Mouse (Mus musculus): ENCODE measurements around the gene Kctd20.

DNA sequence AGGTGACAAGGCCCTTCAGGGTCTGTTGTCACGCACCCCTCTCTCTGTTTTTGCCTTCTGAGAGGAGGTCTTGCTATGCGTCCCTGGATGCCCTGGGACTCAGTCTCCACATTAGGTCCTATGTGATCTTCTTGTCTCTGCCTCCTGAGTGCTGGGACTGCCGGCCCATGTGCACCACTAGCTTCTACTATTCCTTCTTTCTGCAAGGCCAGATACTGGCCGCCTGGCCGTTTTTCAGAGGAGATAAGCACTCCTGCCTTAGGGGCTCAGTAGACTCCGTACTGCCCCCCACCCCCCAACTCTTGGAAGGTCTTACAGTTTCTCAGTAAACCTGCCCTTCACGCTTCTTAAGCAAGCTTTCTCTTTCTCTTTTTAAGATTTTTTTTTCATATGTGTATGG lies 15.6 kb upstream of the Kctd20 start:
- no peak for TF ChIP-seq CTCF (IDR thresholded peaks at IDR 0.05; ENCODE audit: borderline replicate concordance, extremely low read depth, insufficient read depth, insufficient read length)
- TF ChIP-seq POLR2A (IDR thresholded peaks at IDR 0.05; ENCODE audit: borderline replicate concordance, extremely low read depth, insufficient read depth, insufficient read length, poor library complexity, severe bottlenecking): no peak

All from brain, embryonic 14.5 days (tissue).